Mouse (Mus musculus): ENCODE results near the gene Podn. TPM values are rescaled to one million over a fixed set of nuclear protein-coding genes. Genes with fewer than 3 reads are reported as not detected.

Podn gene
- polyA plus RNA-seq, 1 experiment from 2014 or later, result 0.10 TPM

GRCm38 (mm10) chr4:107985812-107986211 lies 110.4 kb downstream of the Podn start:
- H3K4me1 ChIP-seq, result peaks cover 7% of the 10 kb centered on the region; the same call in 1 of the 2 replicates
- no peak overlapping the region; the same call in 1 of the 2 replicates for H3K27ac ChIP-seq
- no peak for DNase-seq (ENCODE audit: extremely low spot score, low spot score)
- peaks cover 21% of the 10 kb centered on the region for H3K27me3 ChIP-seq (ENCODE audit: poor library complexity, severe bottlenecking)
- H3K36me3 ChIP-seq (replicated peaks), result no peaks in the 10 kb centered on the region
- H3K4me3 ChIP-seq, result no peak overlapping the region
- no peaks in the 10 kb centered on the region for H3K9me3 ChIP-seq
- 85% methylated on average over 5 of the region's 5 CpGs for WGBS

- peaks cover 16% of the 10 kb centered on the region; the same call in 1 of the 2 replicates for H3K4me1 ChIP-seq
- H3K4me3 ChIP-seq, result no peak overlapping the region
- H3K27me3 ChIP-seq (ENCODE audit: poor library complexity, severe bottlenecking), result peaks cover 18% of the 10 kb centered on the region; the same call in 1 of the 2 replicates
- no peak for DNase-seq (ENCODE audit: extremely low spot score, low spot score)
- no peaks in the 10 kb centered on the region for H3K36me3 ChIP-seq (replicated peaks)
- WGBS, result 71% methylated on average over 7 of the region's 7 CpGs
- H3K9me3 ChIP-seq, result no peaks in the 10 kb centered on the region
- H3K27ac ChIP-seq, result peak overlapping the region; percentile 65; the same call in 1 of the 2 replicates
Measured at GRCm38 (mm10) chr4:107984282-107984981, 111.8 kb downstream of the Podn start.

DNA sequence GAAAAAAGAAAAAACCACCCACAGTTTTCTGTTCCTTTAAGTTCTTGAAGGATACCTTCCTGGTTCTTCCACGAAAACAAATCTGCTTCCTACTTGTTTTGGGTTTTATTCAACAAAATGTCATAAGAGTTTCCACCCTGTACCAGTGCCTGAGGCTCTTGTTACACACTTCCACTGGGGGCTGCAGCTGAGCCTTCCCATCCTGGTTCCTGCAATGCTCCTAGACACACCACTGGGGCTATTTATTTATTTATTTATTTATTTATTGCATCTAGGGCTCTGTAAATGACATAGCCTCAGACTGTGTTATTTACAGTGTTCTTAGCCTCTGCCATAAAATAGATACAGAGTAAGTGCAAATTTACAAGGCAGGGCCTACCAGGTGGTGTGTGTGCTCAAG lies 112.5 kb downstream of the Podn start:
- no peak overlapping the region for H3K27ac ChIP-seq
- DNase-seq (ENCODE audit: extremely low spot score, low spot score), result no peak
- H3K4me3 ChIP-seq, result no peak overlapping the region
- no peaks in the 10 kb centered on the region for H3K36me3 ChIP-seq (replicated peaks)
- WGBS, result 83% methylated on average over 1 of the region's 1 CpGs
- peaks cover 10% of the 10 kb centered on the region; the same call in 1 of the 2 replicates for H3K27me3 ChIP-seq (ENCODE audit: poor library complexity, severe bottlenecking)
- H3K4me1 ChIP-seq, result peaks cover 19% of the 10 kb centered on the region; the same call in 1 of the 2 replicates
- H3K9me3 ChIP-seq, result no peaks in the 10 kb centered on the region

DNA sequence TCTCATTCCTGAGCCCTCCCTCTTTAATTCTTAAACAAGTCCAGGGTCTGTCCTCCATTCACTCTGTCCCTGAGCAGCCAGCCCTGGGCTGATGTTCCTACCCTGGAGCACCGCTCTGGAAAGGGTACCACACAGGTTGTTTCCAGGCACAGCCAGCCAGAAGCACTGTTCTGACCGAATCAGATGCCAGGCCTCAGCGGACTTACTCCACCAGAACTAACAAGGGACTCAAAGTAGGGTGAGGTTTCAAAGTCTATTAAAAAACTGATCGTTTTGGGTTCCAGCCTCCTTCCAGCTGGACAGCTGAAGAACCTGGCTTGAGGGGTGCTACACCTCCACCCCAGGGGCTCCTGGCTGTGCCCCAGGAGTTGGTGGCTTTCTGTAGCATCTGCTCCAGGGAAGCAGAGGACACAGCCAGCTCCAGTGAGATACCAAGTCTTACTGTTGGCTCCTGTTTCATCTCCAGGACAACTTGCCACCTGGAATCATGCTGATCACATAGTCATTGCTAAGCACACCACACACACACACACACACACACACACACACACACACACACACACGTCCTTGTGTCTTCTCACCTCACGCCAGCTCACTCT lies 116.1 kb downstream of the Podn start:
- DNase-seq (ENCODE audit: extremely low spot score, low spot score), result no peak
- 82% methylated on average over 6 of the region's 6 CpGs for WGBS
- Histone ChIP-seq H3K9me3 (no peaks in the 10 kb centered on the region), H3K27ac (no peak overlapping the region), H3K36me3 (replicated peaks) (no peaks in the 10 kb centered on the region), H3K4me3 (no peak overlapping the region), H3K27me3 (ENCODE audit: poor library complexity, severe bottlenecking) (peaks cover 8% of the 10 kb centered on the region; the same call in 1 of the 2 replicates), H3K4me1 (peaks cover 22% of the 10 kb centered on the region)

DNA sequence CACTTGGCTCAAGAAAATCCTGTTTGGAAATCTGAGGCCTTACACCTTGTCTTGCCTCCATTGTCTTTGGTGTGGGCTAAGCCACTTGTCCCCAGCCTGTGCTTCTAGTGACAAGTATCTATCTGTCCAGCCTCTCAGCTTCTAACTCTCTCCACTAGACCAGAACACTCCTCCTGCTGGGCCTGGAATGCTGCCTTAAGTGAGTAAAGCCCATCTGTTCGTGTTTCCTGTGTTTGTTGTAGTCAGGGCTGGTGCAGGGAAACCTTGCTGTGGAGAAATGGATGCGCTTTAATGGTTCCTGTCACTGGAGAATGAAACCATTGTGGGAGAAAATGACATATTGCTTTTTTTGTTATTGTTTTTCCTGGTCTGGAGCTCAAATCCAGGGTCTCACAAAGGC lies 116.7 kb downstream of the Podn start:
- Histone ChIP-seq H3K4me3 (no peak overlapping the region), H3K27me3 (ENCODE audit: poor library complexity, severe bottlenecking) (peaks cover 8% of the 10 kb centered on the region; the same call in 1 of the 2 replicates), H3K27ac (no peak overlapping the region), H3K9me3 (no peaks in the 10 kb centered on the region), H3K36me3 (replicated peaks) (no peaks in the 10 kb centered on the region), H3K4me1 (peaks cover 20% of the 10 kb centered on the region)
- WGBS, result 50% methylated on average over 2 of the region's 2 CpGs
- DNase-seq (ENCODE audit: extremely low spot score, low spot score), result no peak

DNA sequence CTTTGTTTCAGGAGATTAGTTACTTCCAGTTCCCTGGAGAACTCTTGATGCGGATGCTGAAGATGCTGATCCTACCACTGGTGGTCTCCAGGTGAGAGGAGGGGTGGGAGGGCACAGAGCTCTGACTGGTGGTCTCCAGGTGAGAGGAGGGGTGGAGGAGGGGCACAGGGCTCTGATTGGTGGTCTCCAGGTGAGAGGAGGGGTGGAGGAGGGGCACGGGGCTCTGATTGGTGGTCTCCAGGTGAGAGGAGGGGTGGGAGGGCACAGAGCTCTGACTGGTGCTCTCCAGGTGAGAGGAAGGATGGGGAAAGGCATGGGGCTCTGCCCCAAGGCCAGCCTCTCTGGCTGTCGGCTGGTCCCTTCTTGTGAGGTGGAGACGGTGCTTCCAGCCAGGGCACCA lies 118.7 kb downstream of the Podn start:
- peaks cover 15% of the 10 kb centered on the region for H3K4me1 ChIP-seq
- no peak overlapping the region for H3K4me3 ChIP-seq
- H3K36me3 ChIP-seq (replicated peaks), result no peaks in the 10 kb centered on the region
- no peak for DNase-seq (ENCODE audit: extremely low spot score, low spot score)
- no peak overlapping the region for H3K27ac ChIP-seq
- WGBS, result 66% methylated on average over 3 of the region's 4 CpGs
- H3K27me3 ChIP-seq (ENCODE audit: poor library complexity, severe bottlenecking), result peaks cover 8% of the 10 kb centered on the region; the same call in 1 of the 2 replicates
- no peaks in the 10 kb centered on the region for H3K9me3 ChIP-seq

GRCm38 (mm10) chr4:107975004-107975403 lies 121.2 kb downstream of the Podn start:
- no peak overlapping the region for H3K4me3 ChIP-seq
- H3K27me3 ChIP-seq (ENCODE audit: poor library complexity, severe bottlenecking), result no peaks in the 10 kb centered on the region
- H3K27ac ChIP-seq, result no peak overlapping the region
- H3K9me3 ChIP-seq, result no peaks in the 10 kb centered on the region
- DNase-seq (ENCODE audit: extremely low spot score, low spot score), result no peak
- no peaks in the 10 kb centered on the region for H3K36me3 ChIP-seq (replicated peaks)
- H3K4me1 ChIP-seq, result peaks cover 15% of the 10 kb centered on the region
- WGBS, result 85% methylated on average over 7 of the region's 7 CpGs

GRCm38 (mm10) chr4:107974527-107974926 lies 121.7 kb downstream of the Podn start:
- no peak for DNase-seq (ENCODE audit: extremely low spot score, low spot score)
- Histone ChIP-seq H3K4me3 (no peak overlapping the region), H3K27ac (no peak overlapping the region), H3K36me3 (replicated peaks) (no peaks in the 10 kb centered on the region), H3K27me3 (ENCODE audit: poor library complexity, severe bottlenecking) (no peaks in the 10 kb centered on the region), H3K4me1 (peaks cover 14% of the 10 kb centered on the region), H3K9me3 (no peaks in the 10 kb centered on the region)
- WGBS, result 87% methylated on average over 11 of the region's 11 CpGs

GRCm38 (mm10) chr4:107971162-107971561 lies 125.1 kb downstream of the Podn start:
- Histone ChIP-seq H3K4me1 (peaks cover 13% of the 10 kb centered on the region), H3K4me3 (no peak overlapping the region), H3K27me3 (ENCODE audit: poor library complexity, severe bottlenecking) (no peaks in the 10 kb centered on the region), H3K9me3 (no peaks in the 10 kb centered on the region), H3K36me3 (replicated peaks) (no peaks in the 10 kb centered on the region), H3K27ac (no peak overlapping the region)
- WGBS, result 88% methylated on average over 1 of the region's 1 CpGs
- DNase-seq (ENCODE audit: extremely low spot score, low spot score), result no peak

GRCm38 (mm10) chr4:107969781-107970180 lies 126.5 kb downstream of the Podn start:
- Histone ChIP-seq H3K9me3 (no peaks in the 10 kb centered on the region), H3K36me3 (replicated peaks) (no peaks in the 10 kb centered on the region), H3K4me3 (no peak overlapping the region), H3K27ac (no peak overlapping the region), H3K27me3 (ENCODE audit: poor library complexity, severe bottlenecking) (no peaks in the 10 kb centered on the region), H3K4me1 (peaks cover 13% of the 10 kb centered on the region)
- no peak for DNase-seq (ENCODE audit: extremely low spot score, low spot score)

DNA sequence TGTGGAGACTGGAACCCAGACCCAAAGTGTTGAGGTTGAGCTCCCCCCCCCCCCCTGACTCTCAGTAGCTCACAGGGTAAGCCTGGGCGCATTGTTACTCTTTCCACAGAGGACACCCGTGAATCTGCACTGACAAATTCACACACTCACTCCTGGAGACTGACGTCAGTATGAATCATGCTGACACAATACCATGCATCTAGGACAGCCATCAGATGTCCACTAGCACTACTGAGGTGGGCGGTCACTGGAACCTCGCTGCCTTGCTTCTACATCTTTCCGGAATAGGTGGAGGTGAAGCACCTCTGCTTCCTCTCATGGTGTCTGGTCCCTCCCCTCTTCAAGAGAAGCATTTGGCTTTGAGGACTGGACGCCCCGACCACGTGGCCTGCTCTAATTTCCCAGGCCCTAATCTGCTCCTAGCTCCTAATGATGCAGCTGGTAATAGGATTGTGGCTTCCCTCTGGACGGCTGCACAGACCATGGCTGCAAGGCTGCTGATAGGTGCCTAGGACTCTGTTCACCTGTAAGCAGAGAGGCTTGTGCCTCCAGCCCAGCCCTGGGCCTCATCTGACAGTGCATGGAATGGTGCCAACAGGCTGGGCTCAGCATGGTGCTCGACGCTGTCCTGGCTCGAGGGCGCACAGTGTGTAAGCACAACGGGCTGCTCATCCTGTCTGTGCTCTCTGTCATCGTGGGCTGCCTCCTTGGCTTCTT lies 128.1 kb downstream of the Podn start, which contains the start of gene Slc1a7:
TSS of gene Slc1a7 (plus strand) at position 367 of the 717 bp plus-strand sequence.
- no peaks in the 10 kb centered on the region for H3K9me3 ChIP-seq
- whole genome bisulfite sequencing, result 83% methylated on average over 16 of the region's 16 CpGs
- no peak within 1 kb of the TSS for H3K27ac ChIP-seq
- H3K4me3 ChIP-seq, result no peak within 1 kb of the TSS
- H3K36me3 ChIP-seq (replicated peaks), result no peaks in the 10 kb centered on the region
- peaks cover 13% of the 10 kb centered on the region for H3K4me1 ChIP-seq
- H3K27me3 ChIP-seq (ENCODE audit: poor library complexity, severe bottlenecking), result no peaks in the 10 kb centered on the region
- no peak for DNase-seq (ENCODE audit: extremely low spot score, low spot score)

DNA sequence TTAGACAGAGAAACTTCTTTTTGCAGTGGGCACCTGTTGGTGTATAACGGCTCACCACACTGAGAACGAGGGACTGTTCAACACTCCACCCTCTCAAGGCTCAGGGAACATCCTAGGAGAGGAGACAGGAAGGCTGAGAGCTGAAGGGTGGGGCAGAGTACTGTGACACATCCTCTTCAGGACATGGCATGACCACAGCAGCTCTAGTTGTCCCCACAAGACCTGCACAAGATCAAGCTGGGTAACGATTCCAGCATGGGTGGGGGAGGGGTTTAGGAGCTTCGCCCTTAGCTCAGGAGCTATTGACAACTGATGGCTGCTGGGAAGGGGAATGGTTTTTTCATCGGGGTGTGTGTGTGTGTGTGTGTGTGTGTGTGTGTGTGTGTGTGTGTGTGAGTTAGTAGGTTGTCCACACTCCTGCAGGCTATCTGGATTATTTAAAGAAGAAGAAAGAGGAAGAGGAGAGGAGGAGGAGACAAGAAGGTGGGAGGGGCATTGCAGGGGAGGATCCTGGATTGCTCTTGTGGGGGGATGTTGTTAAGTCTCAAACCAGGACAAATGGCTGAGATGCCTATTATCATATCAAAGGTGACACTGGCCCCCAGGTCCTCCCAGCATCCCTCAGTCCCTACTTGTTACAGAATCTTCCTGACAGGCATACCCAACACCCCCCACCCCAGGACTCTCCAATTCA lies 129.7 kb downstream of the Podn start:
- 58% methylated on average over 5 of the region's 5 CpGs for WGBS
- Histone ChIP-seq H3K4me1 (peaks cover 25% of the 10 kb centered on the region), H3K27ac (no peak overlapping the region), H3K27me3 (ENCODE audit: poor library complexity, severe bottlenecking) (0 out of 2 replicates have a peak, but pooled peaks cover 3% of the 10 kb centered on the region), H3K9me3 (no peaks in the 10 kb centered on the region), H3K36me3 (replicated peaks) (no peaks in the 10 kb centered on the region), H3K4me3 (no peak overlapping the region)
- no peak for DNase-seq (ENCODE audit: extremely low spot score, low spot score)
